Mouse (Mus musculus) small intestine, adult 2 months (tissue): ENCODE measurements around the gene Aebp1.

ENCODE experiments used
- CTCF ChIP-seq: fragments of 200-500 bp; IDR thresholded peaks from 2 replicates; pipeline ENCODE4 v1.5.1; 2012; ENCODE audit warnings: low read depth, mild to moderate bottlenecking, control low read depth, inconsistent platforms, low read length, moderate library complexity, mixed read lengths; ENCODE audit not compliant: insufficient replicate concordance, insufficient read length; ENCODE audit errors: extremely low read depth
- POLR2A ChIP-seq: fragments of 200-500 bp; IDR thresholded peaks from 2 replicates; pipeline ENCODE4 v1.6.1; 2012; ENCODE audit warnings: low read depth, mild to moderate bottlenecking, control low read depth, inconsistent platforms, low read length, moderate library complexity

GRCm38 (mm10) chr11:5898531-5898930 is 36.8 kb downstream of the Aebp1 start, which contains the start of gene Myl7:
- TF ChIP-seq POLR2A (no peak), CTCF (no peak)
